Mouse (Mus musculus) midbrain, embryonic 14.5 days (tissue): Measurements from ENCODE around the gene Spred3. TPM values are rescaled to one million over a fixed set of nuclear protein-coding genes. Genes with fewer than 3 reads are reported as not detected.
A peak's percentile ranks its signal among the peaks of the same experiment; 100 is the strongest.

Experiments
- ATAC-seq: fragments of 200-750 bp; cut with Nextera tagmentation; 2 replicates; pipeline ENCODE4 v1.8.0; 2017; ENCODE audit warnings: moderate number of reproducible peaks, moderate library complexity; ENCODE audit not compliant: low FRiP score, low TSS enrichment
- DNase-seq: peaks from one replicate; pipeline ENCODE4 v3.0.0-alpha.2; 2015
- H3K27ac ChIP-seq: fragments of 300-500 bp; sonication (generic); replicated peaks from 2 replicates; pipeline ENCODE4 v1.5.1; 2014; ENCODE audit warnings: mild to moderate bottlenecking, low read depth, low read length, moderate library complexity
- H3K27me3 ChIP-seq: fragments of 300-500 bp; sonication (generic); 2 replicates; pipeline ENCODE4 v1.6.1; 2014; ENCODE audit warnings: low read length, control low read depth, mixed read lengths; ENCODE audit not compliant: control insufficient read depth, insufficient read depth
- H3K36me3 ChIP-seq: fragments of 300-500 bp; sonication (generic); 2 replicates; pipeline ENCODE4 v1.6.1; 2014; ENCODE audit warnings: low read length, control low read depth; ENCODE audit not compliant: control insufficient read depth, insufficient read depth
- H3K4me1 ChIP-seq: fragments of 300-500 bp; sonication (generic); 2 replicates; pipeline ENCODE4 v1.6.1; 2014; ENCODE audit warnings: mild to moderate bottlenecking, antibody characterized with exemption, low read length, control low read depth; ENCODE audit not compliant: control insufficient read depth, insufficient read depth
- H3K4me2 ChIP-seq: fragments of 300-500 bp; sonication (generic); 2 replicates; pipeline ENCODE4 v1.6.1; 2014; ENCODE audit warnings: mild to moderate bottlenecking, low read length, moderate library complexity
- H3K4me3 ChIP-seq: fragments of 300-500 bp; sonication (generic); replicated peaks from 2 replicates; pipeline ENCODE4 v1.5.1; 2014; ENCODE audit warnings: low read depth, low read length
- H3K9ac ChIP-seq: fragments of 300-500 bp; sonication (generic); replicated peaks from 2 replicates; pipeline ENCODE4 v1.6.1; 2014; ENCODE audit warnings: mild to moderate bottlenecking, low read length, moderate library complexity
- H3K9me3 ChIP-seq: fragments of 300-500 bp; sonication (generic); 2 replicates; pipeline ENCODE4 v1.6.1; 2016; ENCODE audit warnings: low read length, control low read depth, mixed read lengths; ENCODE audit not compliant: control insufficient read depth
- WGBS: fragments of 180-500 bp; shearing (Covaris S2); extraction: QIAGEN DNeasy Blood & Tissue Kit; methylation state at CpG from one replicate; pipeline ENCODE4 v1.1.7; 2014; 5-methylcytosine and 5-hydroxymethylcytosine counted together
- polyA plus RNA-seq: library from polyadenylated mRNA; unstranded; fragments of >200 nt; fragmentation: Nextera tagmentation; extraction: Ambion mirVana; gene quantifications from 2 replicates; pipeline ENCODE4 v1.2.1, GENCODE M21; 2014

Spred3 gene
- polyA plus RNA-seq, 1 experiment from 2014 or later: 9.4 TPM

GRCm38 (mm10) chr7:29124970-29125369 is 45.2 kb downstream of the Spred3 start, which contains the start of gene Ryr1:
Gene Ryr1, minus strand, starts transcription at chr7:29125179.
- Histone ChIP-seq H3K4me2 (peak within 1 kb of the TSS; percentile 52), H3K36me3 (no peaks in the 10 kb centered on the region), H3K9ac (no peak within 1 kb of the TSS), H3K27ac (no peak within 1 kb of the TSS), H3K27me3 (no peaks in the 10 kb centered on the region), H3K4me3 (peak within 1 kb of the TSS; percentile 20), H3K4me1 (peaks cover 8% of the 10 kb centered on the region; the same call in 1 of the 2 replicates), H3K9me3 (no peaks in the 10 kb centered on the region)
- ATAC-seq (no peak; the same call in 1 of the 2 replicates), DNase-seq (peak; percentile 59)
- 2% methylated on average over 16 of the region's 16 CpGs for WGBS

- H3K27me3 ChIP-seq: no peaks in the 10 kb centered on the region
- H3K27ac ChIP-seq: no peak overlapping the region
- no peak for ATAC-seq
- WGBS: 64% methylated on average over 5 of the region's 5 CpGs
- no peaks in the 10 kb centered on the region for H3K36me3 ChIP-seq
- no peak overlapping the region for H3K4me2 ChIP-seq
- H3K4me1 ChIP-seq: peaks cover 8% of the 10 kb centered on the region; the same call in 1 of the 2 replicates
- no peak for DNase-seq
- H3K9me3 ChIP-seq: no peaks in the 10 kb centered on the region
- H3K4me3 ChIP-seq: no peak overlapping the region
- H3K9ac ChIP-seq: no peak overlapping the region
Observed at GRCm38 (mm10) chr7:29123531-29124358, 46.5 kb downstream of the Spred3 start.

- WGBS: 92% methylated on average over 9 of the region's 9 CpGs
- no peaks in the 10 kb centered on the region for H3K27me3 ChIP-seq
Observed at GRCm38 (mm10) chr7:29122821-29123220, 47.4 kb downstream of the Spred3 start.

GRCm38 (mm10) chr7:29119526-29119925 is 50.7 kb downstream of the Spred3 start:
- DNase-seq (no peak), ATAC-seq (no peak)
- H3K4me1 ChIP-seq: peaks cover under 1% of the 10 kb centered on the region; the same call in 1 of the 2 replicates
- no peak overlapping the region for H3K4me3 ChIP-seq
- no peak overlapping the region for H3K27ac ChIP-seq
- H3K27me3 ChIP-seq: no peaks in the 10 kb centered on the region
- 84% methylated on average over 1 of the region's 1 CpGs for WGBS
- no peak overlapping the region for H3K4me2 ChIP-seq
- H3K9ac ChIP-seq: no peak overlapping the region
- no peaks in the 10 kb centered on the region for H3K9me3 ChIP-seq
- no peaks in the 10 kb centered on the region for H3K36me3 ChIP-seq

More at GRCm38 (mm10) chr7:29122821-29123220, 47.4 kb downstream of the Spred3 start:
- DNase-seq: no peak
- H3K9me3 ChIP-seq: no peaks in the 10 kb centered on the region
- no peak overlapping the region for H3K4me3 ChIP-seq
- H3K4me2 ChIP-seq: no peak overlapping the region
- no peaks in the 10 kb centered on the region for H3K36me3 ChIP-seq
- H3K27ac ChIP-seq: no peak overlapping the region
- H3K9ac ChIP-seq: no peak overlapping the region
- ATAC-seq: no peak
- H3K4me1 ChIP-seq: peaks cover 8% of the 10 kb centered on the region; the same call in 1 of the 2 replicates

- no peaks in the 10 kb centered on the region for H3K36me3 ChIP-seq
- ATAC-seq (no peak), DNase-seq (no peak)
- no peaks in the 10 kb centered on the region for H3K9me3 ChIP-seq
- H3K27ac ChIP-seq: no peak overlapping the region
- no peak overlapping the region for H3K4me2 ChIP-seq
- WGBS: 11% methylated on average over 18 of the region's 18 CpGs
- H3K4me3 ChIP-seq: no peak overlapping the region
- H3K9ac ChIP-seq: no peak overlapping the region
- no peaks in the 10 kb centered on the region for H3K4me1 ChIP-seq
- H3K27me3 ChIP-seq: no peaks in the 10 kb centered on the region
Observed at GRCm38 (mm10) chr7:29118142-29118851, 51.9 kb downstream of the Spred3 start.

GRCm38 (mm10) chr7:29108992-29109955 is 60.9 kb downstream of the Spred3 start:
- Histone ChIP-seq H3K9ac (no peak overlapping the region), H3K27ac (no peak overlapping the region), H3K36me3 (no peaks in the 10 kb centered on the region), H3K27me3 (no peaks in the 10 kb centered on the region), H3K4me3 (no peak overlapping the region), H3K9me3 (no peaks in the 10 kb centered on the region), H3K4me1 (no peaks in the 10 kb centered on the region), H3K4me2 (peak overlapping the region; percentile 40)
- ATAC-seq (no peak), DNase-seq (peak; percentile 39)
- 30% methylated on average over 38 of the region's 38 CpGs for WGBS
